Mouse (Mus musculus): ENCODE data around the gene Itih1. TPM values are rescaled to one million over a fixed set of nuclear protein-coding genes. Genes with fewer than 3 reads are reported as not detected.
A peak's percentile ranks its signal among the peaks of the same experiment; 100 is the strongest.

Itih1 gene
- total RNA-seq, 2 experiments from 2014 or later = not detected

- DNase-seq = no peak
Observed at GRCm38 (mm10) chr14:30907814-30908265, 35.2 kb downstream of the Itih1 start.

GRCm38 (mm10) chr14:30906001-30906400 lies 37.1 kb downstream of the Itih1 start:
- intact Hi-C loops (cut with DNase I) = no loop called here
- DNase-seq = no peak

More at GRCm38 (mm10) chr14:30907814-30908265, 35.2 kb downstream of the Itih1 start:
- intact Hi-C loops (cut with DNase I) = no loop called here

GRCm38 (mm10) chr14:30904307-30904706 lies 38.8 kb downstream of the Itih1 start:
- intact Hi-C loops (cut with DNase I) = no loop called here
- DNase-seq = no peak

GRCm38 (mm10) chr14:30903036-30903435 lies 40.1 kb downstream of the Itih1 start:
- DNase-seq = no peak
- intact Hi-C loops (cut with DNase I) = no loop called here

GRCm38 (mm10) chr14:30902628-30903027 lies 40.5 kb downstream of the Itih1 start:
- intact Hi-C loops (cut with DNase I) = no loop called here
- no peak for DNase-seq

GRCm38 (mm10) chr14:30899972-30900371 lies 43.1 kb downstream of the Itih1 start:
- intact Hi-C loops (cut with DNase I) = no loop called here

GRCm38 (mm10) chr14:30888271-30888732 lies 54.8 kb downstream of the Itih1 start:
- DNase-seq = peak; percentile 57 to 63
- intact Hi-C loops (cut with DNase I) = no loop called here

More at GRCm38 (mm10) chr14:30899972-30900371, 43.1 kb downstream of the Itih1 start:
- no peak for DNase-seq

GRCm38 (mm10) chr14:30886204-30886603 lies 56.9 kb downstream of the Itih1 start, which contains the start of gene Itih4:
TSS of gene Itih4 (plus strand) at chr14:30886476.
- DNase-seq = no peak
- intact Hi-C loops (cut with DNase I) = no loop called here

- intact Hi-C loops (cut with DNase I) = no loop called here
- DNase-seq = no peak
Observed at GRCm38 (mm10) chr14:30885298-30885697, 57.8 kb downstream of the Itih1 start.

- intact Hi-C loops (cut with DNase I) = loop anchor here (1.0 to 5.0 kb wide), 4 partner anchors 15 to 289 kb away; partner anchors contain the start of gene Tmem110
- DNase-seq = no peak
Observed at GRCm38 (mm10) chr14:30881718-30882108, 61.4 kb downstream of the Itih1 start.

- DNase-seq = peak; percentile 70 to 83
- intact Hi-C loops (cut with DNase I) = loop anchor here (1.0 to 5.0 kb wide), 4 partner anchors 15 to 289 kb away; partner anchors contain the start of gene Tmem110
Observed at GRCm38 (mm10) chr14:30880811-30881717, 62.0 kb downstream of the Itih1 start.

GRCm38 (mm10) chr14:30880251-30880650 lies 62.8 kb downstream of the Itih1 start:
- no peak for DNase-seq
- intact Hi-C loops (cut with DNase I) = loop anchor here (5.0 kb wide), 3 partner anchors 53 to 288 kb away; partner anchors contain the start of gene Tmem110

- DNase-seq = no peak
- intact Hi-C loops (cut with DNase I) = loop anchor here (5.0 kb wide), 3 partner anchors 52 to 287 kb away; partner anchors contain the start of gene Tmem110
Observed at GRCm38 (mm10) chr14:30879794-30880193, 63.3 kb downstream of the Itih1 start.

Other genes starting within 250 kb of the Itih1 start
- 10 to 100 TPM; 11.1 to 13.4 TPM for gene Sfmbt1, start 228.4 kb downstream of the Itih1 start, total RNA-seq (2021)
- gene Tmem110, start 117.7 kb downstream of the Itih1 start, total RNA-seq (2021) = 1 to 10 TPM; 7.6 to 9.6 TPM
- gene Mustn1, start 64.1 kb downstream of the Itih1 start, total RNA-seq (2021) = 10 to 100 TPM; 12.7 to 16.5 TPM
- 1 to 10 TPM; 5.5 to 7.4 TPM for gene Itih4, start 56.8 kb downstream of the Itih1 start, total RNA-seq (2021)
- 1 to 10 TPM in 1 of 2 experiments, under 1 TPM in 1; 0.73 to 1.2 TPM for gene Itih3, start 19.5 kb downstream of the Itih1 start, total RNA-seq (2021)
- gene Nek4, start 8.1 kb upstream of the Itih1 start, total RNA-seq (2021) = 1 to 10 TPM; 4.6 TPM
- gene Glt8d1, start 58.1 kb upstream of the Itih1 start, total RNA-seq (2021) = 10 to 100 TPM; 21.8 to 26.0 TPM
- gene Spcs1, start 58.4 kb upstream of the Itih1 start, total RNA-seq (2021) = 100 to 1,000 TPM; 136 to 141 TPM
- gene Pbrm1, start 75.8 kb upstream of the Itih1 start, total RNA-seq (2021) = 10 to 100 TPM; 49.9 to 53.8 TPM
- gene Gnl3, start 75.9 kb upstream of the Itih1 start, total RNA-seq (2021) = 10 to 100 TPM; 21.6 to 24.2 TPM
- gene Smim4, start 185.7 kb upstream of the Itih1 start, total RNA-seq (2021) = 10 to 100 TPM; 64.8 to 72.2 TPM
- gene Nt5dc2, start 187.8 kb upstream of the Itih1 start, total RNA-seq (2021) = 10 to 100 TPM; 19.5 to 19.9 TPM
- 10 to 100 TPM; 66.1 to 85.9 TPM for gene Stab1, start 225.4 kb upstream of the Itih1 start, total RNA-seq (2021)

Data from heart, postnatal 36 days (tissue).